ENCODE assay signal across 22 mouse cellular contexts in the genomic region with DNA sequence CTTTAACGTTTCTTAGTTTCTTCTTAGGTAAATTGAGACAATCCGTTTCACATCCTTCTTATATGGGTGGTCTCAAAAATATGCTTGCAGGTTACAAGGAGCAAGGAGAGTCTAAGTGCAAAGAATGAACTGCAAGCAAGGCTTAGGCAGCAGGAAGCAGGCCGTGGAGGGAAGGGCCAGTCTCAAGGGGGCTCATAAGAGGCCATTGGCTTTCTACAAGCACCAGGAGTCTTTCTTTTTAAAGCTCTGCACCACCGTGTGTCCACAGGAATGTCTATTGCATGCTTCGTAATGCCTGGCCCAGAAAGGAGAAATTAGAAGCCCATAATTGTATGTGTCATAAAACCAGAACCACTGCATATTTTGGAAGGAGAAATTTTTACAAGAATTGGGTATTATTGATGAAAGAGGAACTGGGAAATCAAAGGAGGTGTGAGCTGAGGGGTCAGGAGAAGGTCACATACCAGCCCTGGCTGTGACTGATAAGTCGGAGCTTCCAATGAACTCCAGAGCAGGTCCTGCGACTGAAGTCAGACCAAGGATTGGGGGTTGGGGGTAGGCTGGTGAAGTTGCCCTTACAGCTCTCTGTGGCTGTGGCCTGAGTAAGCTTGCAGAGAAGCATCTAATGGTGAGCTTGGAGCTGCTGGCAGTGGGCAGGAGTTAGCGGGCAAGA.
DNase-seq lines count a peak whose midpoint lies in the region; ATAC-seq and TF ChIP-seq lines count a peak whose summit lies in the region.
"Had no signal": no experiment of that assay in that cellular context is flagged by ENCODE, and none has a peak within 500 bp of the region (broad histone marks: within the 10 kb centered on the region; RNA-seq: fewer than 3 reads in every experiment).

No protein-coding gene starts in this region.

- TF ChIP-seq EP300 in lung, postnatal 0 days (IDR thresholded peaks at IDR 0.05), result no peak

- no peak for TF ChIP-seq CTCF in lung, postnatal 0 days (IDR thresholded peaks at IDR 0.05)

- H3K9me3 ChIP-seq in lung, postnatal 0 days (ENCODE audit: low read length), result no peaks in the 10 kb centered on the region
- no peaks in the 10 kb centered on the region for H3K9me3 ChIP-seq in embryonic facial prominence, embryonic 15.5 days (replicated peaks)
- H3K9me3 ChIP-seq in limb, embryonic 14.5 days (ENCODE audit: control insufficient read depth, low read length), result no peaks in the 10 kb centered on the region
- H3K9me3 ChIP-seq in kidney, embryonic 16.5 days (ENCODE audit: low read length), result no peaks in the 10 kb centered on the region
- H3K9me3 ChIP-seq: forebrain, embryonic 15.5 days; hindbrain, embryonic 10.5 days; liver, embryonic 13.5 days; midbrain, embryonic 10.5 days; neural tube, embryonic 12.5 days; stomach, embryonic 15.5 days had no signal

- intact Hi-C loops in heart, postnatal 10 days (cut with DNase I), result no loop called here

- 26% methylated on average over 8 of the region's 8 CpGs for WGBS in lung, postnatal 0 days
- whole genome bisulfite sequencing in embryonic facial prominence, embryonic 15.5 days, result 50% methylated on average over 8 of the region's 8 CpGs
- 32% methylated on average over 8 of the region's 8 CpGs for WGBS in limb, embryonic 14.5 days
- WGBS in kidney, embryonic 16.5 days, result 54% methylated on average over 8 of the region's 8 CpGs

- H3K36me3 ChIP-seq in lung, postnatal 0 days (ENCODE audit: insufficient read depth, low read length), result no peaks in the 10 kb centered on the region
- no peaks in the 10 kb centered on the region for H3K36me3 ChIP-seq in embryonic facial prominence, embryonic 15.5 days
- no peaks in the 10 kb centered on the region for H3K36me3 ChIP-seq in limb, embryonic 14.5 days (ENCODE audit: control insufficient read depth, insufficient read depth, low read length)
- no peaks in the 10 kb centered on the region for H3K36me3 ChIP-seq in kidney, embryonic 16.5 days (ENCODE audit: insufficient read depth, low read length)
- H3K36me3 ChIP-seq: forebrain, embryonic 15.5 days; hindbrain, embryonic 10.5 days; liver, embryonic 13.5 days; midbrain, embryonic 10.5 days; neural tube, embryonic 12.5 days; stomach, embryonic 15.5 days had no signal

- no peak overlapping the region for H3K9ac ChIP-seq in lung, postnatal 0 days (replicated peaks; ENCODE audit: low read depth)
- no peak overlapping the region for H3K9ac ChIP-seq in embryonic facial prominence, embryonic 15.5 days
- no peak overlapping the region for H3K9ac ChIP-seq in limb, embryonic 14.5 days (ENCODE audit: low read depth, low read length, severe bottlenecking)
- H3K9ac ChIP-seq in kidney, embryonic 16.5 days (replicated peaks; ENCODE audit: low read length), result no peak overlapping the region
- H3K9ac ChIP-seq: forebrain, embryonic 15.5 days; liver, embryonic 13.5 days; neural tube, embryonic 12.5 days; stomach, embryonic 15.5 days had no signal

- no peak for TF ChIP-seq POLR2A in limb, embryonic 14.5 days (IDR thresholded peaks at IDR 0.05; ENCODE audit: borderline replicate concordance, extremely low read depth, insufficient read depth, insufficient read length)

- H3K4me2 ChIP-seq in lung, postnatal 0 days (replicated peaks; ENCODE audit: low read depth, low read length), result no peak overlapping the region
- no peak overlapping the region for H3K4me2 ChIP-seq in embryonic facial prominence, embryonic 15.5 days (replicated peaks)
- H3K4me2 ChIP-seq in limb, embryonic 14.5 days (replicated peaks; ENCODE audit: low read depth, low read length, severe bottlenecking), result no peak overlapping the region
- H3K4me2 ChIP-seq in kidney, embryonic 16.5 days (replicated peaks; ENCODE audit: low read depth, low read length), result no peak overlapping the region
- H3K4me2 ChIP-seq: forebrain, embryonic 15.5 days; liver, embryonic 13.5 days; neural tube, embryonic 12.5 days; stomach, embryonic 15.5 days had no signal

- no peak for DNase-seq in lung, postnatal 0 days (ENCODE audit: low spot score)
- DNase-seq in lung, postnatal 4 days, result no peak
- DNase-seq in limb, embryonic 14.5 days (ENCODE audit: low spot score), result peak; percentile 17
- DNase-seq in cerebellum, adult 8-10 months, result no peak
- DNase-seq in heart, postnatal 10 days, result no peak
- DNase-seq: B cell, adult 2 months; cerebellum, adult 2 months; gastrocnemius, postnatal 36 days; kidney, adult 11 months; layer of hippocampus, postnatal 36 days; liver, embryonic 13.5 days; lung, postnatal 10 days; spleen, adult 18-20 months; thymus, adult 18-20 months had no signal

- no peak overlapping the region for H3K27ac ChIP-seq in lung, postnatal 0 days (ENCODE audit: low read length)
- no peak overlapping the region for H3K27ac ChIP-seq in embryonic facial prominence, embryonic 15.5 days (replicated peaks)
- no peak overlapping the region for H3K27ac ChIP-seq in limb, embryonic 14.5 days (replicated peaks; ENCODE audit: low read depth, low read length)
- no peak overlapping the region for H3K27ac ChIP-seq in kidney, embryonic 16.5 days (ENCODE audit: low read length)
- H3K27ac ChIP-seq: forebrain, embryonic 15.5 days; hindbrain, embryonic 10.5 days; kidney, postnatal 0 days; liver, embryonic 13.5 days; midbrain, embryonic 10.5 days; neural tube, embryonic 12.5 days; stomach, embryonic 15.5 days had no signal

- H3K4me1 ChIP-seq in lung, postnatal 0 days (ENCODE audit: insufficient read depth, low read depth, low read length), result no peaks in the 10 kb centered on the region
- no peaks in the 10 kb centered on the region for H3K4me1 ChIP-seq in embryonic facial prominence, embryonic 15.5 days
- no peaks in the 10 kb centered on the region for H3K4me1 ChIP-seq in limb, embryonic 14.5 days (ENCODE audit: control insufficient read depth, insufficient read depth, low read length)
- no peaks in the 10 kb centered on the region for H3K4me1 ChIP-seq in kidney, embryonic 16.5 days (ENCODE audit: insufficient read depth, low read length)
- H3K4me1 ChIP-seq: forebrain, embryonic 15.5 days; hindbrain, embryonic 10.5 days; liver, embryonic 13.5 days; midbrain, embryonic 10.5 days; neural tube, embryonic 12.5 days; stomach, embryonic 15.5 days had no signal

- H3K27me3 ChIP-seq in lung, postnatal 0 days (replicated peaks; ENCODE audit: insufficient read depth, low read length), result no peaks in the 10 kb centered on the region
- 0 out of 2 replicates have a peak, but pooled peaks cover 2% of the 10 kb centered on the region for H3K27me3 ChIP-seq in embryonic facial prominence, embryonic 15.5 days
- no peaks in the 10 kb centered on the region for H3K27me3 ChIP-seq in limb, embryonic 14.5 days (ENCODE audit: control insufficient read depth, insufficient read depth, low read length)
- H3K27me3 ChIP-seq in kidney, embryonic 16.5 days (ENCODE audit: insufficient read depth, low read length), result 0 out of 2 replicates have a peak, but pooled peaks cover 3% of the 10 kb centered on the region
- H3K27me3 ChIP-seq: forebrain, embryonic 15.5 days; liver, embryonic 13.5 days; neural tube, embryonic 12.5 days; stomach, embryonic 15.5 days had no signal

- peak; percentile 53; the same call in 1 of the 2 replicates for ATAC-seq in lung, postnatal 0 days
- ATAC-seq in embryonic facial prominence, embryonic 15.5 days (ENCODE audit: insufficient number of reproducible peaks, low FRiP score, low TSS enrichment, low read depth), result peak; percentile 47; the same call in 1 of the 2 replicates
- no peak for ATAC-seq in limb, embryonic 14.5 days (ENCODE audit: low FRiP score, low read depth)
- no peak for ATAC-seq in kidney, embryonic 16.5 days (ENCODE audit: low FRiP score, low TSS enrichment)
- ATAC-seq: forebrain, embryonic 15.5 days had no signal

- H3K4me3 ChIP-seq in lung, postnatal 0 days (ENCODE audit: low read depth, low read length), result no peak overlapping the region
- no peak overlapping the region for H3K4me3 ChIP-seq in embryonic facial prominence, embryonic 15.5 days (replicated peaks)
- H3K4me3 ChIP-seq in limb, embryonic 14.5 days (replicated peaks; ENCODE audit: low read length), result no peak overlapping the region
- H3K4me3 ChIP-seq in kidney, embryonic 16.5 days (ENCODE audit: low read length), result no peak overlapping the region
- H3K4me3 ChIP-seq: forebrain, embryonic 15.5 days; hindbrain, embryonic 10.5 days; liver, embryonic 13.5 days; midbrain, embryonic 10.5 days; neural tube, embryonic 12.5 days; stomach, embryonic 15.5 days had no signal

Comparison
In these comparisons a context has a peak if more than half of its experiments do, and no peak if none do; other contexts are left out.
1. ATAC-seq: peak in lung, postnatal 0 days (single experiment) and embryonic facial prominence, embryonic 15.5 days (single experiment); none in limb, embryonic 14.5 days (single experiment) and kidney, embryonic 16.5 days (single experiment).